Mouse (Mus musculus): ENCODE results near the gene Tbxas1. TPM values are rescaled to one million over a fixed set of nuclear protein-coding genes. Genes with fewer than 3 reads are reported as not detected.

Tbxas1 gene
- polyA plus RNA-seq, 1 experiment from 2014 or later: 2.0 TPM

- DNase-seq (ENCODE audit: low spot score) (no peak), ATAC-seq (ENCODE audit: low FRiP score, low TSS enrichment) (peak; percentile 51; the same call in 1 of the 2 replicates)
- no peak overlapping the region for H3K27ac ChIP-seq (replicated peaks)
Observed at GRCm38 (mm10) chr6:38884482-38884881, 9.3 kb downstream of the Tbxas1 start.

DNA sequence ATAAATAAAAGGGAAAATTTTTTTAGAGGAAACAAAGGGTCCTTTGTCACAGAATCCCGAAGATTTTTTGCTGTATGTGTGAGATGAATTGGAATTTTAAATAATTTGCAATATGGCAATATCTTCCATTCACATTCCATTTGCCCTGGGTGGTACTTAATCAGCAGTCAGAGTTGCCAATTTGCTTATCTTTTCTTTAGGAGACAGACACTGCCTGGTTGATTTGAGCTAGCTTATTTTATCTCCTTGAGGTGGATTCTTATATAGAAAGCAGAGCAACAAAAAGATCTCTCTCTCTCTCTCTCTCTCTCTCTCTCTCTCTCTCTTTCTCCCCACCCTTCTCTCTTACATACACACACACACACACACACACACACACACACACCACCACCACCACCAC, 9.9 kb downstream of the Tbxas1 start:
- Histone ChIP-seq H3K36me3 (ENCODE audit: control insufficient read depth, insufficient read depth, low read length) (no peaks in the 10 kb centered on the region), H3K4me2 (replicated peaks; ENCODE audit: low read depth) (no peak overlapping the region), H3K27ac (replicated peaks) (no peak overlapping the region), H3K4me1 (replicated peaks; ENCODE audit: control insufficient read depth, insufficient read depth) (peaks cover 4% of the 10 kb centered on the region; the same call in 1 of the 2 replicates), H3K4me3 (ENCODE audit: low read depth, low read length) (no peak overlapping the region), H3K9me3 (ENCODE audit: control insufficient read depth, low read length) (no peaks in the 10 kb centered on the region), H3K27me3 (ENCODE audit: control insufficient read depth, insufficient read depth, low read length) (no peaks in the 10 kb centered on the region), H3K9ac (ENCODE audit: low read length) (no peak overlapping the region)
- DNase-seq (ENCODE audit: low spot score) (no peak), ATAC-seq (ENCODE audit: low FRiP score, low TSS enrichment) (no peak)
- no peak for TF ChIP-seq CTCF (IDR thresholded peaks at IDR 0.05; ENCODE audit: low read depth)
- no peak for TF ChIP-seq EP300 (optimal IDR thresholded peaks at IDR 0.05)
- WGBS: 47% methylated on average over 1 of the region's 1 CpGs

More at GRCm38 (mm10) chr6:38884482-38884881, 9.3 kb downstream of the Tbxas1 start:
- 62% methylated on average over 3 of the region's 3 CpGs for whole genome bisulfite sequencing
- Histone ChIP-seq H3K4me1 (replicated peaks; ENCODE audit: control insufficient read depth, insufficient read depth) (peaks cover 4% of the 10 kb centered on the region; the same call in 1 of the 2 replicates), H3K4me2 (replicated peaks; ENCODE audit: low read depth) (no peak overlapping the region), H3K9ac (ENCODE audit: low read length) (no peak overlapping the region), H3K9me3 (ENCODE audit: control insufficient read depth, low read length) (no peaks in the 10 kb centered on the region), H3K27me3 (ENCODE audit: control insufficient read depth, insufficient read depth, low read length) (no peaks in the 10 kb centered on the region), H3K36me3 (ENCODE audit: control insufficient read depth, insufficient read depth, low read length) (no peaks in the 10 kb centered on the region), H3K4me3 (ENCODE audit: low read depth, low read length) (no peak overlapping the region)
- no peak for TF ChIP-seq CTCF (IDR thresholded peaks at IDR 0.05; ENCODE audit: low read depth)
- TF ChIP-seq EP300 (optimal IDR thresholded peaks at IDR 0.05): no peak

DNA sequence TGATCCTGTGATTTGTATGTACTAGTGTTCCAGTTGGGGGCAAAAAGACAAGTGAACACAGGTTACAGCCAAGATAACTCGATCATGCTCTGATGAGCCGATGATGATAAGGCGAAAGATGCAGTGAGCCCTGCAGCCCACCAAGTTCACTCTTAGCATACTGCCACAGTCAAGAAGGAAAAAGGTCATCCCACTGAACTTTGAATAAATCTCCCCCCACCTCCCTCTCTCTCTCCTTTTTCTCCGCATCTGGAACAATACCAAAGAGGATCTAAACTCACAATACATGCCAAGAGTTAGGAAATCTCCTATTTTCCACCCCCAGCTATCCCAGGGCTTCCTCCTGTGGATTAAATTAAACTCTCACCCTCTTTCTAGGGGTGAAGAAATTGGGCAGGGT, 12.2 kb downstream of the Tbxas1 start:
- peaks cover 4% of the 10 kb centered on the region; the same call in 1 of the 2 replicates for H3K4me1 ChIP-seq (replicated peaks; ENCODE audit: control insufficient read depth, insufficient read depth)
- H3K4me3 ChIP-seq (ENCODE audit: low read depth, low read length): no peak overlapping the region
- ATAC-seq (ENCODE audit: low FRiP score, low TSS enrichment) (no peak), DNase-seq (ENCODE audit: low spot score) (no peak)
- H3K27me3 ChIP-seq (ENCODE audit: control insufficient read depth, insufficient read depth, low read length): no peaks in the 10 kb centered on the region
- H3K9me3 ChIP-seq (ENCODE audit: control insufficient read depth, low read length): no peaks in the 10 kb centered on the region
- WGBS: 82% methylated on average over 4 of the region's 4 CpGs
- H3K27ac ChIP-seq (replicated peaks): no peak overlapping the region
- H3K36me3 ChIP-seq (ENCODE audit: control insufficient read depth, insufficient read depth, low read length): no peaks in the 10 kb centered on the region
- no peak overlapping the region for H3K4me2 ChIP-seq (replicated peaks; ENCODE audit: low read depth)
- no peak overlapping the region for H3K9ac ChIP-seq (ENCODE audit: low read length)
- TF ChIP-seq CTCF (IDR thresholded peaks at IDR 0.05; ENCODE audit: low read depth) (no peak), EP300 (optimal IDR thresholded peaks at IDR 0.05) (no peak)

DNA sequence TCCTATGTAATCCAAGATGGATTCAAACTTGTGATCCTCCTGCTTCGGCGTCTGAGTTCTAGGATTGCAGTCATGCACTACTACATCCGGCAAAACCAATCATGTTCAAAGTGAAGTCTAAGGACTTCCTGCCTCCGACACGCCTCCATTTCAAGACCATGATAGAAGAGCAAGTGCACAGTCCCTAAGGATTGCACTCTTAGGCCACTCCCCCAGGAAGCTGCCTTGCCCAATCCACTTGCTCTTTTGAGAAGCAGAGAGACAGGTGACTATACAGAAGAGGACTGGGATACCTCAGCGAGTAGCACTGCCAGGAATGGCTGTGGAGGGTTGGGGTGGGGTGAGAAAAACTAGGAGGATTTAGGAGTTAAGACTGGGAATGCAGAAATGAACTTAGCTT, 14.0 kb downstream of the Tbxas1 start:
- ATAC-seq (ENCODE audit: low FRiP score, low TSS enrichment) (no peak), DNase-seq (ENCODE audit: low spot score) (no peak)
- H3K4me2 ChIP-seq (replicated peaks; ENCODE audit: low read depth): no peak overlapping the region
- H3K9ac ChIP-seq (ENCODE audit: low read length): no peak overlapping the region
- 80% methylated on average over 6 of the region's 6 CpGs for WGBS
- no peak overlapping the region for H3K4me3 ChIP-seq (ENCODE audit: low read depth, low read length)
- H3K27ac ChIP-seq (replicated peaks): no peak overlapping the region
- H3K27me3 ChIP-seq (ENCODE audit: control insufficient read depth, insufficient read depth, low read length): no peaks in the 10 kb centered on the region
- H3K36me3 ChIP-seq (ENCODE audit: control insufficient read depth, insufficient read depth, low read length): no peaks in the 10 kb centered on the region
- no peak for TF ChIP-seq EP300 (optimal IDR thresholded peaks at IDR 0.05)
- no peaks in the 10 kb centered on the region for H3K9me3 ChIP-seq (ENCODE audit: control insufficient read depth, low read length)
- no peaks in the 10 kb centered on the region for H3K4me1 ChIP-seq (replicated peaks; ENCODE audit: control insufficient read depth, insufficient read depth)

GRCm38 (mm10) chr6:38892017-38892416, 16.8 kb downstream of the Tbxas1 start:
- Histone ChIP-seq H3K27ac (replicated peaks) (no peak overlapping the region), H3K9ac (ENCODE audit: low read length) (no peak overlapping the region), H3K4me1 (replicated peaks; ENCODE audit: control insufficient read depth, insufficient read depth) (no peaks in the 10 kb centered on the region), H3K4me3 (ENCODE audit: low read depth, low read length) (no peak overlapping the region), H3K36me3 (ENCODE audit: control insufficient read depth, insufficient read depth, low read length) (no peaks in the 10 kb centered on the region), H3K4me2 (replicated peaks; ENCODE audit: low read depth) (no peak overlapping the region), H3K27me3 (ENCODE audit: control insufficient read depth, insufficient read depth, low read length) (no peaks in the 10 kb centered on the region), H3K9me3 (ENCODE audit: control insufficient read depth, low read length) (no peaks in the 10 kb centered on the region)
- DNase-seq (ENCODE audit: low spot score) (no peak), ATAC-seq (ENCODE audit: low FRiP score, low TSS enrichment) (no peak)
- WGBS: 59% methylated on average over 2 of the region's 2 CpGs
- TF ChIP-seq CTCF (IDR thresholded peaks at IDR 0.05; ENCODE audit: low read depth): no peak
- no peak for TF ChIP-seq EP300 (optimal IDR thresholded peaks at IDR 0.05)

DNA sequence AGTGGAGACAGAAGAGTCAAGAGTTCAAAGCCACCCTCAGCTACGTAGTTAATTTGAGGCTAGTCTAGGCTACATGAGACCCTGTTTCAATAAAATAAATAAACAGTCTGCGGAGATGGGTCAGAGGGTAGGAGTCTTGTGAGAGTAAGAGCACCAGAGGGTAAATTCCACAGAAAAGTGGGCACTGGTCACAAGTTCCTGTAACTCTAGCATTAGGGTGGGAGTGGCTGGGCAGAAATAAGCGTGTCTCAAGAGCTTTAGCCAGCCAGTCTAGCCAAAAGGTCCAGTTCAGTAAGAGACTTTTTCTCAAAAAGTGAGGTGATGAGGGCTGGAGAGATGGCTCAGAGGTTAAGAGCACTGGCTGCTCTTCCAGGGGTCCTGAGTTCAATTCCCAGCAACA, 18.4 kb downstream of the Tbxas1 start:
- Histone ChIP-seq H3K4me2 (replicated peaks; ENCODE audit: low read depth) (no peak overlapping the region), H3K9me3 (ENCODE audit: control insufficient read depth, low read length) (no peaks in the 10 kb centered on the region), H3K27me3 (ENCODE audit: control insufficient read depth, insufficient read depth, low read length) (no peaks in the 10 kb centered on the region), H3K36me3 (ENCODE audit: control insufficient read depth, insufficient read depth, low read length) (no peaks in the 10 kb centered on the region), H3K9ac (ENCODE audit: low read length) (no peak overlapping the region), H3K4me1 (replicated peaks; ENCODE audit: control insufficient read depth, insufficient read depth) (no peaks in the 10 kb centered on the region), H3K4me3 (ENCODE audit: low read depth, low read length) (no peak overlapping the region), H3K27ac (replicated peaks) (no peak overlapping the region)
- WGBS: 73% methylated on average over 3 of the region's 3 CpGs
- TF ChIP-seq CTCF (IDR thresholded peaks at IDR 0.05; ENCODE audit: low read depth) (no peak), EP300 (optimal IDR thresholded peaks at IDR 0.05) (no peak)
- ATAC-seq (ENCODE audit: low FRiP score, low TSS enrichment) (no peak), DNase-seq (ENCODE audit: low spot score) (no peak)
